Mouse (Mus musculus) left cerebral cortex, adult 2 months (tissue): Measurements from ENCODE around the gene Ap5m1. TPM values are rescaled to one million over a fixed set of nuclear protein-coding genes. Genes with fewer than 3 reads are reported as not detected.
"Not testable (repeated sequence)": the region's sequence is repeated elsewhere in the genome, so short reads cannot be mapped to it uniquely, and the experiment has no call there.

ENCODE experiments used
- DNase-seq, 2 experiments: peaks; one replicate each; pipeline ENCODE4 v3.0.0; 2021 to 2022; ENCODE audit warnings: low spot score in 2 of 2, mixed read lengths in 1 of 2; ENCODE audit errors: extremely low spot score in 1 of 2
- H3K27ac ChIP-seq: fragments of 200-600 bp; 2 replicates; pipeline ENCODE4 v1.8.1; 2022
- H3K4me3 ChIP-seq: fragments of 200-600 bp; 2 replicates; pipeline ENCODE4 v1.8.1; 2022
- CTCF ChIP-seq: fragments of 200-600 bp; IDR thresholded peaks from 2 replicates; pipeline ENCODE4 v1.8.1; 2022; ENCODE audit warnings: antibody characterized with exemption, mild to moderate bottlenecking, moderate library complexity
- intact Hi-C: fragments of 180-260 bp; cut with DNase I; formaldehyde crosslinking; loops from one replicate; pipeline ENCODE4 v1.15.1; 2025
- total RNA-seq, 2 experiments: library from RNA; stranded (reverse); gene quantifications; 2 replicates each; pipeline ENCODE4 v1.2.3; 2021

Gene Ap5m1
- total RNA-seq, 2 experiments from 2014 or later = 19.7 to 23.1 TPM

DNA sequence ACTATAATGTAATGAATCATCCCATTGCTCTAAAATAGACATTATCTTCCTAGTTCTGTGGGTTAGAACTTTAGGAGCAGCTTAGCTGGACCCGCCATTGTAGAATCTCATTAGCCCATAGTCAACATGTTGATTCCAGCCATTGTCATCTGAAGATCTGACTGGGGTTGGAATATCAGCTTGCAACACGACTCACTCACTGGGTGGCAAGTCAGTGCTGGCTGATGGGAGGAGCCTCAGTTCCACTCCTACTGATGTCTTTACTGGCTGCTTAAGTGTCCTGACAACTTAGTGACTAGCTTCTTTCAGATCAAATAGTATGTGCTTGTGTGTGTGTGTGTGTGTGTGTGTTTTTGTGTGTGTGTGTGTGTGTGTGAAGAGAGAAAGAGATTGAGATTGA is 8.5 kb downstream of the Ap5m1 start:
- intact Hi-C loops = no loop called here
- no peak for DNase-seq
- no peak for TF ChIP-seq CTCF
- no peak overlapping the region for H3K27ac ChIP-seq
- H3K4me3 ChIP-seq = no peak overlapping the region

GRCm38 (mm10) chr14:49078820-49079219 is 12.9 kb downstream of the Ap5m1 start:
- H3K4me3 ChIP-seq = no peak overlapping the region
- no peak for DNase-seq
- intact Hi-C loops = no loop called here
- H3K27ac ChIP-seq = no peak overlapping the region
- no peak for TF ChIP-seq CTCF

DNA sequence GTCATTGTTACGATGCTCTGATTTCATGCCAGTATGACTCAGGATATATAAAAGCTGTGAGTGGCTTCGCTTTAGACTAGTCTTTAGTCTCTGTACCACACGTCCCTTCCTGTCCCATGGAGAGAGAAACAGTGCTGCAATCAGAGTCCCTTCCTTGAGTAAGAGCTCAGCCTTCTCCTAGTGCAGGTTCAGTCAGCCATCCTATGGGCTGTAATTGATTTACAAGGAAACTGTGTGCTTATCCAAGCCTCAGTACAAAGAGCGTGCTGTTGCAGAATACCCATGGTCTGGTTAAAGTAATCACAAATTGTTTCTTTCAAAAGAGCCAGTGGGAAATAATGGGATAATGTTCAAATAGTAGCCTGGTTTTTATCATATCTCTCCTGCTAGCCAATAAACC is 20.6 kb downstream of the Ap5m1 start:
- H3K27ac ChIP-seq = no peak overlapping the region
- no peak for TF ChIP-seq CTCF
- intact Hi-C loops = loop anchor here (5.0 kb wide), 1 partner anchor 54 kb away; no protein-coding TSS in a partner anchor

DNA sequence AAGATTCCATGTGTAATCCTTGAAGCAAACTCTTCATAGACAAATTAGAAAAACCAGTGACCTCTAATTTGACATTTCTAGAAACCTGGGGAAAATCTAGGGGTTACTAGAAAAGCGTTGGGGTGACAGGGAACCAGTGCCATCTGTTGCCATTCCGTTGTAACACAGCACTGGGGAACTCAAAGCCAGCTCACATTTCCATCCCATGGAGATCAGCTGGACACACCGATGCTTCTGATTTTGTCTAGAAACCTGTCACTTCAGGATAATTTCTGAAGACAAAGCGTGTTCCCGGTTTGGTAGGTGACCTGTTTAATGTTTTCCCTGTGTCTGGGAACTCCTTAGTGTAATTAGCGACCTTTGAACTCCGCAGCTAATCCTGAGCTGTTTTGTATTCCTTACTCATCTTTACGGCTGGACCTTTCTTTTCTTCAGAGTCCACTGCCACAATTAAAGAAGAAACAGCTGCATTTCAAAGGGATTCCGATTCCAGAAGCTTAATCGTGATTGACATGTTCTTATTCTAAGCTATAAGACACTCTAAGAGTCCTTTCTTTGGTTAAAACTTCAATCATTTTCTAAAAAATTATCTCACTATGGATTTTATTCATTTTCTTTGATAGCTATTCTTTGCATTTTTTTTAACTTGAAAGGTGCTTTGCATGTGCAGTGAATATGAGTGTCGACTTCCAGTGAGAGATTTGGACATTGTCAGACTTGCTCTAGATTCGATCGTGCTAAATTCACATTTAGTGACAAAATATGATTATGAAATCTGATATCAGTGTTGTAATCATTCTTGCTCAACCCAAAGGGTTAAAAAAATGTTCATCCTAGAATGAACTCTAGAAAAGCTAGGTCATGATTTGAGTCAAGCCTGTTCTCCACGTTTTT is 22.5 kb downstream of the Ap5m1 start:
- TF ChIP-seq CTCF = no peak
- no peak overlapping the region for H3K27ac ChIP-seq
- intact Hi-C loops = loop anchor here (5.0 kb wide), 1 partner anchor 56 kb away; no protein-coding TSS in a partner anchor
- H3K4me3 ChIP-seq = no peak overlapping the region
- DNase-seq = no peak

More for the DNA sequence above, 20.6 kb downstream of the Ap5m1 start:
- no peak overlapping the region for H3K4me3 ChIP-seq
- DNase-seq = no peak

- intact Hi-C loops = loop anchor here (5.0 kb wide), 1 partner anchor 57 kb away; no protein-coding TSS in a partner anchor
- TF ChIP-seq CTCF = no peak
These were observed 23.7 kb downstream of the Ap5m1 start for GRCm38 (mm10) chr14:49089461-49090058.

DNA sequence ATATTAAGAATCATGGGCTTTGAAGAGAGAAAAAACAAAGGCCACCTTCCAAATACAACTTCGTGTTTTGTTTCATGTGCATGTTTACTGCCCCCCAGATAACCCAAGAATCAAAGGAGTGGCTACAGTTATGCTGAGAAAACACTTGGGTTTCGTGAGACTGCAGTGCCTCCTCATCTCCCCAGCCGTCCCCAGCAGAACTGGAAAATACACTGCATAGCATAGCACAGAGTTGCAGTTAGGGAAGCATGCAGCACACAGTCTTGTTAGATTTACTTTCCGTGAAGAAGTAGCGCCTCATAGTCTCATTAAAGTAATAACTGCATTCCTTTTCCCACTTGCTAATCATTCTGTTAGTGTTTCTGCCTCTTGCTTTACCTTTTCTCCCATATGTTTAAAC is 24.2 kb downstream of the Ap5m1 start:
- Histone ChIP-seq H3K27ac (no peak overlapping the region), H3K4me3 (no peak overlapping the region)
- intact Hi-C loops = no loop called here
- TF ChIP-seq CTCF = no peak
- DNase-seq = no peak

More at GRCm38 (mm10) chr14:49089461-49090058, 23.7 kb downstream of the Ap5m1 start:
- DNase-seq = no peak
- Histone ChIP-seq H3K27ac (no peak overlapping the region), H3K4me3 (no peak overlapping the region)

GRCm38 (mm10) chr14:49091277-49091676 is 25.4 kb downstream of the Ap5m1 start:
- no peak for TF ChIP-seq CTCF
- H3K4me3 ChIP-seq = no peak overlapping the region
- no peak for DNase-seq
- intact Hi-C loops = no loop called here
- H3K27ac ChIP-seq = no peak overlapping the region

DNA sequence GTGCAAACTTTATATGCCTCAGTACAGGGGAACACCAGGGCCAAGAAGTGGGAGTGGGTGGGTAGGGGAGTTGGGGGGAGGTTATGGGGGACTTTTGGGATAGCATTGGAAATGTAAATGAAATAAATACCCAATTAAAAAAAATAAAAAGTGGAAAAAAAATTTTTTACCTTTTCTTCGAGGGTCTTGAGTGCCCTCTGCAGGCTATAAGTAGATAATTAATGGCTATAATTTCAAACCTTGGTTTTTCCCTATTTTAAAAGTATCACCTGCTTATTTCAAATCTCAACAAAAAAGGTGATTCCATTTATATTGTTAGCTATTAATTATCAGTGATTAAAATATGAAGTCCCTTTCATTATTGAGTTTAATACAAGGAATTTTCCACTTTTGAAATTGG is 25.9 kb downstream of the Ap5m1 start:
- peak; percentile 52 for TF ChIP-seq CTCF
- intact Hi-C loops, DNase-seq, H3K4me3 ChIP-seq, H3K27ac ChIP-seq: not testable (repeated sequence)

GRCm38 (mm10) chr14:49118381-49118780 is 52.5 kb downstream of the Ap5m1 start:
- H3K27ac ChIP-seq = no peak overlapping the region
- TF ChIP-seq CTCF = peak; percentile 87
- no peak overlapping the region for H3K4me3 ChIP-seq
- DNase-seq = peak; percentile 59 to 71
- intact Hi-C loops = loop anchor here (5.0 kb wide), 1 partner anchor 1366 kb away; no protein-coding TSS in a partner anchor

GRCm38 (mm10) chr14:49121723-49122122 is 55.8 kb downstream of the Ap5m1 start:
- intact Hi-C loops = no loop called here
- no peak for TF ChIP-seq CTCF
- Histone ChIP-seq H3K27ac (no peak overlapping the region), H3K4me3 (no peak overlapping the region)
- DNase-seq = no peak

GRCm38 (mm10) chr14:49127162-49127779 is 61.4 kb downstream of the Ap5m1 start:
- TF ChIP-seq CTCF = no peak
- intact Hi-C loops = no loop called here
- Histone ChIP-seq H3K27ac (no peak overlapping the region), H3K4me3 (peak overlapping the region; percentile 0; the same call in 1 of the 2 replicates)
- DNase-seq = no peak
